Mouse (Mus musculus): ENCODE results near the gene Zfp28.

The Zfp28 gene

DNA sequence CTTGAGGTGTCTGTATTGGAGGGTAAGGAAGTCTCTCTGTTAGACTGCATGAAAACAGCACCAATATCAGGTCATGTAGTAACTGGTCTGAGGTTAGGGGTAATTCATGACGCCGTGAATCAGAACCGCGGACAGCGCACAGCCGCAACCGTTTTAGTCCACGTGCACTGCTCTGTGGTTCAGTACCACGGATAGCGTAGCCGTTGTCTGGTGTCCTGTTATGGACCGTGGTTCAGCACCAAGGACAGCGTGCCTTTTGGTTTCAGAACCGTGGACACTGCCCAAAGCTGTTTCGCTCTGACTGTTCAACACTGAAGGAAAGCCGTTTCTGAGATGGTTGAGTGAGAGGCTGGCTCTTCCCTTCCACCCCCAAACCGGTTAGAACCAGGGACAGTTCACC is 26.9 kb downstream of the Zfp28 start, which contains the start of gene Gm20715:
Gene Gm20715, plus strand, starts transcription at position 235 of the 400 bp plus-strand sequence.
- peak; percentile 97 for DNase-seq

DNA sequence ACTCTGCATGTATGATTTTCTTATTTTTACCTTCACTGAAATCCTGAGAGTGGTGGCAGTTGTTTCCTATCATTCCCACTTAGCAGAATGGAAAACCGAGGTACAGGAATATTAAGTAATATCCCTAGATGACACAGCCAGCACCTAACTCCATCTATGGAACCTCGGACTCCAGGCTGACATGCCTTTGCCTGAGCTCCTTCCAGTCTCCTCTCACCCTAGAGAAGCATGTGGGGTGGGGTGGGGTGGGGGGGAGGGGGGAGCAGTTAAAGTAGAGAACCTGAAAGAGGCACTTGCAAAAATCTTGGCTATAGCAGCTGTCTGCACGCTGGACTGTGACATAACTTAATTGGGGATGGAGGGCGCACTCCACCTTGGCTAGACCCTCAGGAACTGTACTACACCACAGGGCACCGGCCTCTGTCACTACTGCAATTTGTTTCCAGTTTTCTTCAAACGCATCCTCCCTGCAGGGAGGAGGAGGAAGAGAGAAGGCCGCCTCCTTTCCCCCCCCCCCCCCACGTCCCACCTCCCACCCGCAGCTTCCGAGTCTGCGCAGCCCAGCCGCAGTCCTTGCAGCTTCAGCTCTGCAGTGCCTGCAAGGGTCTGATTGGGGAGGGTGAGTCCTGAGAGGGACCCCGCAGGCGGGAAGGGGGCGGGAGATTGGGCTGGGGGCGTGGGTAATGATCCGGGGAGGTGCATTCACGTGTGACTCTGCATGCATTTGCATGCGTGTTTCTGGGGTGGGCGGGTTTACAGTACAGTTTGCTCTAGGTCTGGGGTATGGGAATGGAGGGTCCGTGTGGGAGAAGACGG is 31.7 kb downstream of the Zfp28 start:
- DNase-seq = no peak

DNA sequence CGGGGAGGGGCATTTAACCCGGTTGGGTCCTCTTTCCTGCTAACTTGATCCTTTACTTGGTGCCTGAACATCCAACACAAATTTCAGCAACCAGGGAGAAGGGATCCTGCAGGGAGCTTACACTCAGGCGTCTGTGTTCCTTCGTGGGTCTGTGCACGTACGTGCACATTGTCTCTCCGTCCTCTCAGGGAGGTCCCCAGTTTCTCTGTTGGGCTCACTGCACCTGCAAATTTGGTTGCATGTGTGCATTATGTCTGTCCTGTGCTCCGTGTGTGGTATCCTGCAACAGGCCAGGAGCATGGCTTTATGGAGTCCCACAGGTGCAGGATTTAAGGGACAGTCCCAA is 32.3 kb downstream of the Zfp28 start:
- DNase-seq = no peak

DNA sequence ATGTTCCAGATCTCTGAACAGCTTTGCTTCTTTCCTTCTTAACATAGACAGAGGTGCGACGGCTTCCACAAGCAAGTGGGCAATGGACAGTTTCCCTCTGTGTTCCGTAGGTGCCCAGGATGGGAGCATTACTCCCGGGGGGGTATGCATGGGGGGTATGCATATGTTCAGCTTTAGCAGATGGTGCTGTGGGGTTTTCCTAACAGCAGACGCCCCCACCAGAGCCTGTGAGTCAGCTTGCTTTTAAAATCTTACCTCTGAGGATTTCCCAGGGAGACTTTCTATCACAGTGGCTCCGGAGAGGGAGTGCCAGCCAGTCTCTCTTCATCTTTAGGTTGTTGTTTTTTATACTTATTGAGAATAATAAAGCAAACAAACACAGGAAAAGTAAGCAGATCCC is 36.8 kb downstream of the Zfp28 start:
- DNase-seq = no peak

DNA sequence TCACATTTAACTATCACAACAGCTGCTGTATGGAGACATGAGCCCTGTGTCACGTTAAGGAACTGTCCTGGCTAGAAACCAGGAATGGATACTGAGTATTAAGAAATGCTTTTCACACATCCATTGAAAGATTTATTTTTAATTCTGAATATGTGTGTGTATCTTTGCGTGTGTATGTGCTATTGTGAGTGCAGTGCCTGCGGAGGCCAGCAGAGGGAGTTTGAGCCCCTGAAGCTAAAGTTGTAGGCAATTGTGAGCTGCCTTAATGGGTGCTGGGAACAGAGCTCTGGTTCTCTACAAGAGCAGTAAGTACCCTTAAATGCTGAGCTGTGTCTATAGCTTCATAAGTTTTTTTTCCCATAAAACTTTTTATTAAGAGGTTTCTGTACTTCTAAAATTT is 46.3 kb downstream of the Zfp28 start:
- DNase-seq = no peak

DNA sequence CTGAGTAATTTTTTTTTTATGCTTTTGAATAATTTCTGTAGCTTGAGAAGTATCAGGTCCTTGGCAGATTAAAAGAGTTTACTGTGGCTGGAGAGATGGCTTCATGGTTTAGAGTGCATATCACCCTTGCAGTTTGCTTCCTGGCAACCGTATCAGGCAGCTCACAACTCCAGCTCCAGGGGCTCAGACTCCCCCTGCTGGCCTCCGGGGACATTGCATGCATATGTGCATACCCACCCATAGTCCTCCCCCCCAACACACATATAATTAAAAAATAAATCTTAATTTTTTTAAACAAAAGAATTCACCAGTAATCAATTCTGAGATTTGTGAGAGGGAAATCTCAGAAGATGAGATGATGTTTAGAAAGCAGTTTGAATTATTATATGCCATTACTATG is 47.2 kb downstream of the Zfp28 start:
- peak; percentile 22 for DNase-seq

DNA sequence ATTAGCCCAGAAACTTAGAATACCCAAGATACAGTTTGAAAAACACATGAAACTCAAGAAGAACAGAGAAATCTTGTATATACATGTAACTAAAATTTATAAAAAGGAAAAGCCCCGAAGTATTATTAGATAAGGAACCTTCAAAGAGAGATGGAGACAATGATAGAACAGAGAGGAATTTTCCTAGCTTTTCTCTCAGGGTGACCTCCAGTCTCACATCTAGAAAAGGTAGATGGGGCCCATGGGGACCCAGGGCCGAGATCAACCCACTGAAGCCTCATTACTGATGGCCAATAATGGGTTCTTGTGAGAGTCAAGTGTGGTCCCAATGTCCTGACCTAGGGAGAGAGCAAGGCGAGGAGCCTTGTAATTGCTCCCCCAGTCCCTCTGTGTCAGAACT is 55.3 kb downstream of the Zfp28 start, which contains the start of gene Olfr1344:
Gene Olfr1344, plus strand, starts transcription at position 301 of the 400 bp plus-strand sequence.
- no peak for DNase-seq

DNA sequence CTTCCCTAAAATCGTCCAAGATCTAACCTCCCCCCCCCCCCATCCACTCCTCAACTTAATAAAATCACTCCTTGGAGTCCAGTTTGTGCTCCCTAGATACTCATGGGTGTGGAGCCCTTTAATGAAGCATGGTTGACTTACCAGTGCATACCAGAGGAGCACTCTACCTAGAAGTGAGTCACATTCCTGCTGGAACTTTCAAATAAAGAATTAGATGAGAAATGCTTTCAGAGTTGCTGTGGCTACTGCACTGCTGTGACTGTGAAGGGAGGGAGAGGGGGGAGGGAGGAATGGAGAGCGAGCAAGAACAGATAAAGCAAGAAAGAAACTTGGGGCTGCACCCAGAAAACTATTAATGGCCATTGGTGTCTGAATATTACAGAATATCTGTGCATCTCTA is 58.1 kb downstream of the Zfp28 start:
- DNase-seq = no peak
